Mouse (Mus musculus): Measurements from ENCODE around the gene Rtn4rl2. TPM values are rescaled to one million over a fixed set of nuclear protein-coding genes. Genes with fewer than 3 reads are reported as not detected.

The Rtn4rl2 gene
- polyA plus RNA-seq, 1 experiment = 1.7 TPM

- Histone ChIP-seq H3K27ac (ENCODE audit: insufficient read depth, low read length) (no peak overlapping the region), H3K27me3 (ENCODE audit: control insufficient read depth, insufficient read depth, low read length) (no peaks in the 10 kb centered on the region; the same call in 1 of the 2 replicates), H3K4me1 (ENCODE audit: control insufficient read depth, insufficient read depth, low read length) (no peaks in the 10 kb centered on the region), H3K4me3 (replicated peaks; ENCODE audit: insufficient read depth, low read depth, low read length) (no peak overlapping the region)
- DNase-seq = no peak
- TF ChIP-seq POLR2A (IDR thresholded peaks at IDR 0.05; ENCODE audit: borderline replicate concordance, insufficient read depth, low read length) (no peak), CTCF (IDR thresholded peaks at IDR 0.05; ENCODE audit: borderline replicate concordance, insufficient read depth, low read depth, low read length) (no peak)
- WGBS = under 1% methylated on average over 54 of the region's 54 CpGs
Measured at GRCm38 (mm10) chr2:84840016-84840747, 46.3 kb downstream of the Rtn4rl2 start.

- Histone ChIP-seq H3K27ac (ENCODE audit: insufficient read depth, low read length) (no peak overlapping the region), H3K27me3 (ENCODE audit: control insufficient read depth, insufficient read depth, low read length) (no peaks in the 10 kb centered on the region; the same call in 1 of the 2 replicates), H3K4me1 (ENCODE audit: control insufficient read depth, insufficient read depth, low read length) (no peaks in the 10 kb centered on the region), H3K4me3 (replicated peaks; ENCODE audit: insufficient read depth, low read depth, low read length) (no peak overlapping the region)
- TF ChIP-seq POLR2A (IDR thresholded peaks at IDR 0.05; ENCODE audit: borderline replicate concordance, insufficient read depth, low read length) = no peak
- TF ChIP-seq CTCF (IDR thresholded peaks at IDR 0.05; ENCODE audit: borderline replicate concordance, insufficient read depth, low read depth, low read length) = no peak
- WGBS = under 1% methylated on average over 47 of the region's 47 CpGs
- no peak for DNase-seq
Measured at GRCm38 (mm10) chr2:84838993-84839980, 47.2 kb downstream of the Rtn4rl2 start.

GRCm38 (mm10) chr2:84838593-84838949, 47.9 kb downstream of the Rtn4rl2 start, which contains the start of gene Slc43a1:
Gene Slc43a1, plus strand, starts transcription at chr2:84838850.
- Histone ChIP-seq H3K27ac (ENCODE audit: insufficient read depth, low read length) (no peak within 1 kb of the TSS), H3K4me3 (replicated peaks; ENCODE audit: insufficient read depth, low read depth, low read length) (no peak within 1 kb of the TSS), H3K27me3 (ENCODE audit: control insufficient read depth, insufficient read depth, low read length) (no peaks in the 10 kb centered on the region; the same call in 1 of the 2 replicates), H3K4me1 (ENCODE audit: control insufficient read depth, insufficient read depth, low read length) (no peaks in the 10 kb centered on the region)
- DNase-seq = no peak
- 39% methylated on average over 10 of the region's 10 CpGs for WGBS
- TF ChIP-seq CTCF (IDR thresholded peaks at IDR 0.05; ENCODE audit: borderline replicate concordance, insufficient read depth, low read depth, low read length) (no peak), POLR2A (IDR thresholded peaks at IDR 0.05; ENCODE audit: borderline replicate concordance, insufficient read depth, low read length) (no peak)

- no peak overlapping the region for H3K27ac ChIP-seq (ENCODE audit: insufficient read depth, low read length)
- no peaks in the 10 kb centered on the region for H3K4me1 ChIP-seq (ENCODE audit: control insufficient read depth, insufficient read depth, low read length)
- DNase-seq = no peak
- H3K27me3 ChIP-seq (ENCODE audit: control insufficient read depth, insufficient read depth, low read length) = no peaks in the 10 kb centered on the region; the same call in 1 of the 2 replicates
- TF ChIP-seq POLR2A (IDR thresholded peaks at IDR 0.05; ENCODE audit: borderline replicate concordance, insufficient read depth, low read length) (no peak), CTCF (IDR thresholded peaks at IDR 0.05; ENCODE audit: borderline replicate concordance, insufficient read depth, low read depth, low read length) (no peak)
- H3K4me3 ChIP-seq (replicated peaks; ENCODE audit: insufficient read depth, low read depth, low read length) = no peak overlapping the region
- WGBS = 38% methylated on average over 9 of the region's 9 CpGs
Measured at GRCm38 (mm10) chr2:84837817-84838592, 48.5 kb downstream of the Rtn4rl2 start.

GRCm38 (mm10) chr2:84837107-84837506, 49.4 kb downstream of the Rtn4rl2 start:
- 75% methylated on average over 8 of the region's 8 CpGs for WGBS
- no peak overlapping the region for H3K27ac ChIP-seq (ENCODE audit: insufficient read depth, low read length)
- no peaks in the 10 kb centered on the region; the same call in 1 of the 2 replicates for H3K27me3 ChIP-seq (ENCODE audit: control insufficient read depth, insufficient read depth, low read length)
- no peaks in the 10 kb centered on the region for H3K4me1 ChIP-seq (ENCODE audit: control insufficient read depth, insufficient read depth, low read length)
- DNase-seq = no peak
- no peak overlapping the region for H3K4me3 ChIP-seq (replicated peaks; ENCODE audit: insufficient read depth, low read depth, low read length)
- no peak for TF ChIP-seq CTCF (IDR thresholded peaks at IDR 0.05; ENCODE audit: borderline replicate concordance, insufficient read depth, low read depth, low read length)
- no peak for TF ChIP-seq POLR2A (IDR thresholded peaks at IDR 0.05; ENCODE audit: borderline replicate concordance, insufficient read depth, low read length)

GRCm38 (mm10) chr2:84831666-84832391, 54.7 kb downstream of the Rtn4rl2 start:
- no peak overlapping the region for H3K27ac ChIP-seq (ENCODE audit: insufficient read depth, low read length)
- TF ChIP-seq CTCF (IDR thresholded peaks at IDR 0.05; ENCODE audit: borderline replicate concordance, insufficient read depth, low read depth, low read length) (peak; percentile 90), POLR2A (IDR thresholded peaks at IDR 0.05; ENCODE audit: borderline replicate concordance, insufficient read depth, low read length) (no peak)
- 23% methylated on average over 10 of the region's 10 CpGs for WGBS
- peak; percentile 68 to 72 for DNase-seq
- no peak overlapping the region for H3K4me3 ChIP-seq (replicated peaks; ENCODE audit: insufficient read depth, low read depth, low read length)
- no peaks in the 10 kb centered on the region for H3K27me3 ChIP-seq (ENCODE audit: control insufficient read depth, insufficient read depth, low read length)
- H3K4me1 ChIP-seq (ENCODE audit: control insufficient read depth, insufficient read depth, low read length) = no peaks in the 10 kb centered on the region

Measured in cerebellum, adult 2 months (tissue).